19 mouse cellular contexts compared by ENCODE assay signal in genomic region chr12:99502225-99502624, GRCm38 (mm10).
"Had no signal": no experiment of that assay in that cellular context is flagged by ENCODE, and none has a peak within 500 bp of the region (broad histone marks: within the 10 kb centered on the region; RNA-seq: fewer than 3 reads in every experiment).

No protein-coding gene starts in this region.

- H3K36me3 ChIP-seq: liver, embryonic 13.5 days; midbrain, embryonic 10.5 days; midbrain, embryonic 12.5 days; neural tube, embryonic 13.5 days; neural tube, embryonic 15.5 days; stomach, embryonic 15.5 days had no signal

- H3K27ac ChIP-seq: liver, embryonic 13.5 days; midbrain, embryonic 10.5 days; midbrain, embryonic 12.5 days; neural tube, embryonic 13.5 days; neural tube, embryonic 15.5 days; stomach, embryonic 15.5 days; stomach, postnatal 0 days had no signal

- H3K9ac ChIP-seq: liver, embryonic 13.5 days; lung, embryonic 14.5 days; midbrain, embryonic 12.5 days; neural tube, embryonic 13.5 days; neural tube, embryonic 15.5 days; stomach, embryonic 15.5 days had no signal

- H3K4me3 ChIP-seq: liver, embryonic 13.5 days; midbrain, embryonic 10.5 days; midbrain, embryonic 12.5 days; myocyte; neural tube, embryonic 13.5 days; neural tube, embryonic 15.5 days; stomach, embryonic 15.5 days had no signal

- H3K27me3 ChIP-seq: liver, embryonic 13.5 days; midbrain, embryonic 12.5 days; neural tube, embryonic 13.5 days; neural tube, embryonic 15.5 days; stomach, embryonic 15.5 days had no signal

- H3K4me1 ChIP-seq: stomach, embryonic 15.5 days had no signal

- ATAC-seq: midbrain, embryonic 16.5 days had no signal

- DNase-seq: liver, embryonic 13.5 days; lung, adult 18-20 months; lung, embryonic 14.5 days; lung, postnatal 10 days; lung, postnatal 4 days; midbrain, embryonic 14.5 days; retina, postnatal 1 day; right cerebral cortex, adult 18-20 months; right cerebral cortex, postnatal 25 days; thymus, postnatal 14 days; thymus, postnatal 36 days had no signal

- H3K9me3 ChIP-seq: liver, embryonic 13.5 days; midbrain, embryonic 10.5 days; midbrain, embryonic 12.5 days; neural tube, embryonic 13.5 days; neural tube, embryonic 15.5 days; stomach, embryonic 15.5 days had no signal

- H3K4me2 ChIP-seq: liver, embryonic 13.5 days; lung, embryonic 14.5 days; midbrain, embryonic 12.5 days; neural tube, embryonic 13.5 days; neural tube, embryonic 15.5 days; stomach, embryonic 15.5 days had no signal
